Mouse (Mus musculus) liver, postnatal 0 days (tissue): Measurements from ENCODE around the gene Lrrc4c.

ENCODE experiments used
- CTCF ChIP-seq: sonication (generic); IDR thresholded peaks from 2 replicates; pipeline ENCODE4 v1.5.1; 2016; ENCODE audit warnings: antibody characterized with exemption, low read depth
- EP300 ChIP-seq: IDR thresholded peaks from 2 replicates; pipeline ENCODE4 v1.6.1; 2016; ENCODE audit warnings: antibody characterized with exemption, low read depth, mild to moderate bottlenecking

DNA sequence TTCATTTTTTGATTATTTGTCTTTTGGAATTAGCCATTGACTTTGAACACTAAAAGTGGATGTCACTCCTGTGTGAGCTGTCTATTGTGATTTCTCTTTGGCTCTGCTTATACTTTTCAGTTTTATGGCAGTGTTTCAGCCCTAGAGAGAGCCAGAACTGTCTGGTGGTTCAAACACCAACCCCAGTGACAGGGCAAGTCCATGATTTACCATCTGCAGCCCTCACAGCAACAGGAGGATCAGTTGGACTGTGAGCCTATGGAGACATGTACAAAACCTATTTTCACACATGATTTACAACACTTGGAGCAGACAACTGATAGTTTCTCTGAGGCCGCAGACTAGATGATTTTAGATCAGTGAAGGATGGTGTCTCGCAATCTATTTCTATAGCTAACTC is 847.8 kb downstream of the Lrrc4c start:
- no peak for TF ChIP-seq CTCF
- TF ChIP-seq EP300 = no peak
